Mouse (Mus musculus) E14TG2a.4 (cell line): Measurements from ENCODE around the gene Olfr1368.

Experiments used
- H3K27me3 ChIP-seq: 2 replicates; pipeline ENCODE4 v1.6.1; 2014; ENCODE audit warnings: low read length, control low read depth; ENCODE audit not compliant: insufficient read depth
- H3K36me3 ChIP-seq: 2 replicates; pipeline ENCODE4 v1.6.1; 2014; ENCODE audit warnings: low read length, control low read depth; ENCODE audit not compliant: insufficient read depth
- H3K4me1 ChIP-seq: replicated peaks from 2 replicates; pipeline ENCODE4 v1.6.1; 2014; ENCODE audit warnings: low read depth, low read length, control low read depth
- H3K4me3 ChIP-seq: replicated peaks from 2 replicates; pipeline ENCODE4 v1.5.1; 2014; ENCODE audit warnings: mild to moderate bottlenecking, low read length
- H3K9me3 ChIP-seq: 2 replicates; pipeline ENCODE4 v1.6.1; 2014; ENCODE audit warnings: low read length, control low read depth
- CTCF ChIP-seq: conservative IDR thresholded peaks from 2 replicates; pipeline ENCODE4 v1.5.1; 2014; ENCODE audit warnings: low read length
- NANOG ChIP-seq: IDR thresholded peaks from 2 replicates; pipeline ENCODE4 v1.6.1; 2014; ENCODE audit warnings: borderline replicate concordance, low read length, mixed read lengths
- POU5F1 ChIP-seq: IDR thresholded peaks from 2 replicates; pipeline ENCODE4 v1.6.1; 2014; ENCODE audit warnings: low read length, borderline replicate concordance

Olfr1368 gene

GRCm38 (mm10) chr13:21178364-21178763, 32.7 kb upstream of the Olfr1368 start:
- TF ChIP-seq NANOG, result no peak
- no peak for TF ChIP-seq CTCF
- TF ChIP-seq POU5F1, result no peak
- peaks cover 25% of the 10 kb centered on the region for H3K36me3 ChIP-seq
- H3K4me1 ChIP-seq, result peaks cover 68% of the 10 kb centered on the region
- H3K27me3 ChIP-seq, result no peaks in the 10 kb centered on the region
- H3K9me3 ChIP-seq, result no peaks in the 10 kb centered on the region
- peak overlapping the region; percentile 98 for H3K4me3 ChIP-seq

DNA sequence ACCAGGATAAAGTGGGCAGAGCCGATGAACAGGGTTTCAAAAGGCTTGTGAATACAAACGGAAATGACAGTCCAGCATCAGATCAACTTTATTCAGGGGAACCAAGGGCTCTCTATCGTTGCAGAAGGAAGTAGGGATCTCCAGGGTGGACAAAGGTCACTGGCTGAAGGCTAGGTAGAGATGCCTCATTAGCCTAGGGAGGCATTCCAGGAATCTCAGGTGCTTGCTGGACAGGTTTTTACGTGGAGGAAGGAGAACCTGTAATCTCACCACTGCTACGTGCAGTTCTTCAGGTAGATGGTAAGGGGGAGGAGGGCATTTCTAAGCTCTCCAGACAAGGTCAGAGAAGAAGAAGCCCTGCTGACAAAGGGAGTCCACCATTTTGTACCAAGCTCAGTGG, 32.0 kb upstream of the Olfr1368 start:
- Histone ChIP-seq H3K4me3 (peak overlapping the region; percentile 24; the same call in 1 of the 2 replicates), H3K36me3 (peaks cover 18% of the 10 kb centered on the region), H3K27me3 (no peaks in the 10 kb centered on the region), H3K4me1 (peaks cover 63% of the 10 kb centered on the region), H3K9me3 (no peaks in the 10 kb centered on the region)
- TF ChIP-seq CTCF (no peak; the same call in 1 of the 2 replicates), NANOG (no peak), POU5F1 (no peak)

DNA sequence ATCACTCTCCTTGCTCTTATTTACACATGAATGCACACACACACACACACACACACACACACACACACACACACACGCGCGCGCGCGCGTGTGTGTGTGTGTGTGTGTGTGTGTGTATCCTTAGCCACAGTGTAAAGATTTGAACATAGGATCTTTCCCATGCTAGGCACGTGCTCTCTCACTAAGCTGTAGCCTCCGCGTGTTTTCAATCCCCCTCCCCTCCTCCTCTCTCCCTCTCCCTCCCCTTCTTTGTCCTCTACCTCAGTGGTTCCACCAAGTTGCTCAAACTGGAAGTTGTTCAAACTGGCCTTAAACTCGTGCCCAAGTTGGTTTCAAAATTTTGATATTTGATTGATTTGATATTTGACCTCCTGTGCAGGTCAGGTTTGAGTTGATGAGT, 31.1 kb upstream of the Olfr1368 start:
- Histone ChIP-seq H3K36me3 (peaks cover 8% of the 10 kb centered on the region), H3K9me3 (no peaks in the 10 kb centered on the region), H3K27me3 (no peaks in the 10 kb centered on the region), H3K4me1 (peaks cover 54% of the 10 kb centered on the region), H3K4me3 (no peak overlapping the region)
- TF ChIP-seq NANOG, result no peak
- no peak for TF ChIP-seq CTCF
- no peak for TF ChIP-seq POU5F1

GRCm38 (mm10) chr13:21173072-21173471, 27.4 kb upstream of the Olfr1368 start:
- H3K4me1 ChIP-seq, result peaks cover 57% of the 10 kb centered on the region
- TF ChIP-seq CTCF (no peak), POU5F1 (no peak), NANOG (no peak)
- H3K9me3 ChIP-seq, result no peaks in the 10 kb centered on the region
- H3K4me3 ChIP-seq, result peak overlapping the region; percentile 80
- H3K27me3 ChIP-seq, result no peaks in the 10 kb centered on the region
- no peaks in the 10 kb centered on the region for H3K36me3 ChIP-seq

DNA sequence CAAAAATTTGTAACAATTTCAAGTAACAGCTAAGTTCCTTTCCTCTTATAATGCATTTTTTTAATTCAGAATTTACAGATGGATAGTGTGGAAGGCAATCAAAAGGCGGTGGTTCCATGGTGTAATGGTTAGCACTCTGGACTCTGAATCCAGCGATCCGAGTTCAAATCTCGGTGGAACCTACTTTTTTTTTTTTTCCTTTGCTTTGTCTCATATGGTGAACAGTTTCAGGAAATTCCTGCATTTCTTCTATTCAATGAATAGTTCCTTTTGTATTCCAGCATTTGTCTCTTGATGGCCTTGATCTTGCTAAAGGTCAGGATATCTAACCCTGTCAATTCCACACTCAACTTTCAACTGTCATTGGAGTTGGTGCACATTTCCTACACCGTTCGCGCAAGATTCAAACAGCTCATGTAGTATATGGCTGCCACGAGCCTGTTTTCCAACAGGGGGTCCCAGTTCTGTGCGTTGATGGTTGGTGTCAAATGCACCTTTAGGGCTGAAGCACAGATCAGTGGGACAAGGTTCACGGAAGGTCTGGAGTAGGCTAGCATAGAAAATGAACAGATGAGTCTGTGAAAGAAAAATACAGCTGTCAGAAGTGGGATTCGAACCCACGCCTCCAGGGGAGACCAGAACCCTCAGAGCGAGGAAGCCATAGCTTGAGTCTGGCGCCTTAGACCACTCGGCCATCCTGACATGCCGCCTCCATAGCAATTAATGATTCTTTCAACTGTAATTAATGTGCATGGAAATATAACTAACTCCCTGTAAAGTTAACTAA, 26.8 kb upstream of the Olfr1368 start:
- Histone ChIP-seq H3K9me3 (no peaks in the 10 kb centered on the region), H3K27me3 (no peaks in the 10 kb centered on the region), H3K4me1 (peaks cover 50% of the 10 kb centered on the region), H3K36me3 (no peaks in the 10 kb centered on the region), H3K4me3 (peak overlapping the region; percentile 80)
- TF ChIP-seq NANOG (peak; percentile 66; the same call in 1 of the 2 replicates), POU5F1 (no peak), CTCF (no peak)

GRCm38 (mm10) chr13:21171600-21172150, 26.0 kb upstream of the Olfr1368 start:
- no peak for TF ChIP-seq CTCF
- TF ChIP-seq POU5F1, result no peak
- no peak for TF ChIP-seq NANOG
- H3K9me3 ChIP-seq, result no peaks in the 10 kb centered on the region
- H3K27me3 ChIP-seq, result no peaks in the 10 kb centered on the region
- no peaks in the 10 kb centered on the region for H3K36me3 ChIP-seq
- H3K4me1 ChIP-seq, result peaks cover 45% of the 10 kb centered on the region
- peak overlapping the region; percentile 80 for H3K4me3 ChIP-seq

GRCm38 (mm10) chr13:21171156-21171530, 25.5 kb upstream of the Olfr1368 start:
- Histone ChIP-seq H3K4me1 (peaks cover 43% of the 10 kb centered on the region), H3K27me3 (no peaks in the 10 kb centered on the region), H3K4me3 (peak overlapping the region; percentile 80), H3K36me3 (no peaks in the 10 kb centered on the region), H3K9me3 (no peaks in the 10 kb centered on the region)
- TF ChIP-seq CTCF, result no peak
- TF ChIP-seq POU5F1, result no peak
- no peak for TF ChIP-seq NANOG

DNA sequence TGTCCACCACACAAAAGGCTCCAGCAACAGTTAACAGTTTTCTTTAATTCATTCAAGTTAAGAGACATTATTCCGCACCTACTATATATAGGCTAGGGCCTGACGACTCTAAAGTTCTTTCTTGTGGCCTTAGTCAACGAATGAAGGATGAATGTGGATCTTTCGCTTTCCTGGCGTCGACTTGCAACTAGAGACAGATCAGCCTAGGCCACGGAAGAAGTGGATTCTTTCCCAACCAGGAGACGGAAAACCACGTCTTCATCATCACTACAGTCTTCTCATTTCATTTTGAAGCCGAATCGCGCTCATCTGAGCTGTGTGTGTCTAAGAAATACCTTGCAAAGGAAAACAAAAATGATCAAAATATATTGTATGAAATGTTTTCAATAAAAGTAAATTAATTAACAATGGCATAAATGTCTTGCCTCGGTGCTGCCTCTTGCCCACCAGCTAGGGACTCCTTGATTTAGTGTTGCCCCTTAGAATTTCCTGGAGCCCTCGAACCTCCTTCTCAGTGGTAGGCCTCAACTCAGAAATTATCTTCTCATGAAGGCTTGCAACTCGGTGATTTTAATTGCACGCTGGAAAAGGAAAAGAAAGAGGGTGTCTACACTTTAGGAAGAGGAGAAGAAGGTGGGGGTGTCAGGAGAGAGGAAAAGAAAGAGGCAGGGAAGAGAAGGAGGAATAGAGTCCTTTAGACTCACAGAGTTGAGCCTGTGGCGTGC, 24.9 kb upstream of the Olfr1368 start:
- H3K4me1 ChIP-seq, result peaks cover 43% of the 10 kb centered on the region
- peak overlapping the region; percentile 80 for H3K4me3 ChIP-seq
- TF ChIP-seq POU5F1 (no peak), CTCF (no peak), NANOG (no peak)
- no peaks in the 10 kb centered on the region for H3K27me3 ChIP-seq
- H3K9me3 ChIP-seq, result no peaks in the 10 kb centered on the region
- H3K36me3 ChIP-seq, result no peaks in the 10 kb centered on the region
